Mouse (Mus musculus) gastrocnemius, adult 2 months (tissue): ENCODE results near the gene Frmpd1. TPM values are rescaled to one million over a fixed set of nuclear protein-coding genes. Genes with fewer than 3 reads are reported as not detected.

ENCODE experiments used
- DNase-seq: peaks from one replicate; pipeline ENCODE4 v3.0.0; 2022
- H3K27ac ChIP-seq: fragments of 200-600 bp; 2 replicates; pipeline ENCODE4 v1.8.1; 2022; ENCODE audit warnings: mild to moderate bottlenecking
- H3K4me3 ChIP-seq: fragments of 200-600 bp; 2 replicates; pipeline ENCODE4 v1.8.1; 2022; ENCODE audit warnings: mild to moderate bottlenecking, moderate library complexity
- CTCF ChIP-seq: fragments of 200-600 bp; IDR thresholded peaks from 2 replicates; pipeline ENCODE4 v1.8.1; 2022; ENCODE audit warnings: antibody characterized with exemption, mild to moderate bottlenecking, moderate library complexity
- intact Hi-C: fragments of 180-260 bp; cut with DNase I; formaldehyde crosslinking; loops from one replicate; pipeline ENCODE4 v1.15.1; 2025
- long read RNA-seq, 2 experiments: library from polyadenylated mRNA; stranded (forward); transcript quantifications; one replicate each; pipeline ENCODE4 v2.0.0; 2021
- total RNA-seq, 2 experiments: library from RNA; stranded (reverse); gene quantifications; 2 replicates each; pipeline ENCODE4 v1.2.3; 2021

The Frmpd1 gene
- total RNA-seq: under 1 TPM; 0.06 to 0.38 TPM
- long read RNA-seq, experiment 1: 0 reads
- long read RNA-seq, experiment 2, full-length matches to known transcripts: 1 of 2 reads
- long read RNA-seq, experiment 2, partial matches to known transcripts: 0 of 2 reads
- long read RNA-seq, experiment 2, other reads (novel, unspliced or antisense): 1 of 2 reads

GRCm38 (mm10) chr4:45184521-45185330 is at the start of gene Frmpd1:
Frmpd1 (plus strand) TSS chr4:45184875.
- peak; percentile 15; the same call in 1 of the 2 replicates for TF ChIP-seq CTCF
- DNase-seq: peak; percentile 84
- Histone ChIP-seq H3K27ac (peak within 1 kb of the TSS; percentile 48), H3K4me3 (peak within 1 kb of the TSS; percentile 89)
- intact Hi-C loops: no loop called here

- Histone ChIP-seq H3K27ac (no peak overlapping the region), H3K4me3 (no peak overlapping the region)
- DNase-seq: no peak
- TF ChIP-seq CTCF: no peak
- intact Hi-C loops: no loop called here
These were observed 47.0 kb upstream of the Frmpd1 start for GRCm38 (mm10) chr4:45137636-45138035.

GRCm38 (mm10) chr4:45141835-45142234 is 42.8 kb upstream of the Frmpd1 start:
- intact Hi-C loops: no loop called here
- no peak for TF ChIP-seq CTCF
- peak overlapping the region; percentile 35; the same call in 1 of the 2 replicates for H3K4me3 ChIP-seq
- H3K27ac ChIP-seq: no peak overlapping the region
- DNase-seq: peak; percentile 30

- Histone ChIP-seq H3K4me3 (peak overlapping the region; percentile 35), H3K27ac (no peak overlapping the region)
- TF ChIP-seq CTCF: no peak
- intact Hi-C loops: no loop called here
- DNase-seq: peak; percentile 21
These were observed 42.3 kb upstream of the Frmpd1 start for GRCm38 (mm10) chr4:45142411-45142810.

GRCm38 (mm10) chr4:45143005-45143404 is 41.7 kb upstream of the Frmpd1 start:
- no peak for DNase-seq
- no peak overlapping the region for H3K4me3 ChIP-seq
- intact Hi-C loops: no loop called here
- TF ChIP-seq CTCF: no peak
- H3K27ac ChIP-seq: no peak overlapping the region

GRCm38 (mm10) chr4:45156433-45156832 is 28.2 kb upstream of the Frmpd1 start:
- DNase-seq: no peak
- TF ChIP-seq CTCF: no peak
- intact Hi-C loops: no loop called here
- Histone ChIP-seq H3K27ac (no peak overlapping the region), H3K4me3 (no peak overlapping the region)

- no peak for TF ChIP-seq CTCF
- intact Hi-C loops: no loop called here
- H3K4me3 ChIP-seq: no peak overlapping the region
- DNase-seq: no peak
- no peak overlapping the region for H3K27ac ChIP-seq
These were observed 26.1 kb upstream of the Frmpd1 start for GRCm38 (mm10) chr4:45158608-45159007.

- no peak for DNase-seq
- Histone ChIP-seq H3K4me3 (no peak overlapping the region), H3K27ac (no peak overlapping the region)
- no peak for TF ChIP-seq CTCF
- intact Hi-C loops: no loop called here
These were observed 23.9 kb upstream of the Frmpd1 start for GRCm38 (mm10) chr4:45160773-45161172.

- peak; percentile 48 for TF ChIP-seq CTCF
- intact Hi-C loops: no loop called here
- no peak overlapping the region for H3K27ac ChIP-seq
- no peak overlapping the region for H3K4me3 ChIP-seq
- DNase-seq: no peak
These were observed 21.0 kb upstream of the Frmpd1 start for GRCm38 (mm10) chr4:45163711-45164110.

GRCm38 (mm10) chr4:45165477-45165876 is 19.2 kb upstream of the Frmpd1 start:
- Histone ChIP-seq H3K27ac (no peak overlapping the region), H3K4me3 (no peak overlapping the region)
- intact Hi-C loops: no loop called here
- no peak for DNase-seq
- no peak for TF ChIP-seq CTCF

GRCm38 (mm10) chr4:45165955-45166354 is 18.7 kb upstream of the Frmpd1 start:
- no peak overlapping the region for H3K4me3 ChIP-seq
- intact Hi-C loops: no loop called here
- H3K27ac ChIP-seq: no peak overlapping the region
- no peak for TF ChIP-seq CTCF
- DNase-seq: no peak

GRCm38 (mm10) chr4:45171340-45171739 is 13.3 kb upstream of the Frmpd1 start:
- no peak for DNase-seq
- intact Hi-C loops: no loop called here
- TF ChIP-seq CTCF: no peak

GRCm38 (mm10) chr4:45183818-45184520 is 706 bp upstream of the Frmpd1 start:
- H3K27ac ChIP-seq: peak overlapping the region; percentile 38; the same call in 1 of the 2 replicates
- no peak for DNase-seq
- TF ChIP-seq CTCF: no peak

More at GRCm38 (mm10) chr4:45171340-45171739, 13.3 kb upstream of the Frmpd1 start:
- H3K27ac ChIP-seq: no peak overlapping the region
- no peak overlapping the region for H3K4me3 ChIP-seq

More at GRCm38 (mm10) chr4:45183818-45184520, 706 bp upstream of the Frmpd1 start:
- intact Hi-C loops: no loop called here
- peak overlapping the region; percentile 89 for H3K4me3 ChIP-seq
